Comparison of ENCODE assay signal across 8 mouse cellular contexts in genomic region chr9:64960117-64960977, GRCm38 (mm10). TPM values are rescaled to one million over a fixed set of nuclear protein-coding genes. Genes with fewer than 3 reads are reported as not detected.
DNase-seq lines count a peak whose midpoint lies in the region; ATAC-seq and TF ChIP-seq lines count a peak whose summit lies in the region.

Ints14 (plus strand) TSS chr9:64960905.

- H3K36me3 ChIP-seq in CH12.LX (replicated peaks in 1 of 2; ENCODE audit: control insufficient read depth in 1 of 2, insufficient read depth in 1 of 2, low read length in 1 of 2): peaks cover 23 to 30% of the 10 kb centered on the region in 2 experiments
- H3K36me3 ChIP-seq in forebrain, embryonic 11.5 days (ENCODE audit: control insufficient read depth, insufficient read depth, low read length): peaks cover 3% of the 10 kb centered on the region; the same call in 1 of the 2 replicates
- H3K36me3 ChIP-seq in heart, embryonic 16.5 days (ENCODE audit: control insufficient read depth, insufficient read depth): peaks cover 15% of the 10 kb centered on the region
- peaks cover 25% of the 10 kb centered on the region for H3K36me3 ChIP-seq in liver, embryonic 15.5 days (replicated peaks)
- peaks cover 16% of the 10 kb centered on the region for H3K36me3 ChIP-seq in neural tube, embryonic 12.5 days

- H3K79me2 ChIP-seq in CH12.LX (replicated peaks; ENCODE audit: control insufficient read depth, extremely low read depth, insufficient read depth, poor library complexity, severe bottlenecking): peaks cover 12% of the 10 kb centered on the region

- H3K4me3 ChIP-seq in CH12.LX (replicated peaks in 1 of 3; ENCODE audit: low read depth in 2 of 3, low read length in 2 of 3, poor library complexity in 1 of 3): peak within 1 kb of the TSS; percentile 66 to 82 (median 68)
- peak within 1 kb of the TSS; percentile 65 for H3K4me3 ChIP-seq in forebrain, embryonic 11.5 days (ENCODE audit: low read depth, low read length)
- H3K4me3 ChIP-seq in heart, embryonic 16.5 days (ENCODE audit: low read length): peak within 1 kb of the TSS; percentile 71
- H3K4me3 ChIP-seq in liver, embryonic 15.5 days (replicated peaks): peak within 1 kb of the TSS; percentile 83
- H3K4me3 ChIP-seq in neural tube, embryonic 12.5 days: peak within 1 kb of the TSS; percentile 67

- peak; percentile 95 for DNase-seq in CH12.LX (ENCODE audit: extremely low read depth)
- DNase-seq in c-Kit-positive CD71-positive TER-119-negative erythroid progenitor cells, embryonic 14.5 days (ENCODE audit: low read depth): peak; percentile 97
- DNase-seq in forebrain, embryonic 11.5 days (ENCODE audit: low spot score): peak; percentile 98
- peak; percentile 95 to 97 for DNase-seq in kidney, postnatal 36 days
- peak; percentile 93 for DNase-seq in telencephalon, adult 2 months (ENCODE audit: low read depth, low spot score)

- no peak for TF ChIP-seq EP300 in CH12.LX (IDR thresholded peaks at IDR 0.05; ENCODE audit: low read length)

- H3K27me3 ChIP-seq in CH12.LX (replicated peaks): no peaks in the 10 kb centered on the region
- no peaks in the 10 kb centered on the region for H3K27me3 ChIP-seq in forebrain, embryonic 11.5 days (ENCODE audit: control insufficient read depth, insufficient read depth, low read length)
- H3K27me3 ChIP-seq in heart, embryonic 16.5 days (ENCODE audit: control insufficient read depth, insufficient read depth, low read length): no peaks in the 10 kb centered on the region
- H3K27me3 ChIP-seq in liver, embryonic 15.5 days: no peaks in the 10 kb centered on the region
- no peaks in the 10 kb centered on the region for H3K27me3 ChIP-seq in neural tube, embryonic 12.5 days (replicated peaks)

- 4% methylated on average over 29 of the region's 29 CpGs for WGBS in forebrain, embryonic 11.5 days
- 5% methylated on average over 29 of the region's 29 CpGs for WGBS in heart, embryonic 16.5 days
- WGBS in liver, embryonic 15.5 days (ENCODE audit: insufficient replicate concordance): 9% methylated on average over 29 of the region's 29 CpGs
- whole genome bisulfite sequencing in neural tube, embryonic 12.5 days: 5% methylated on average over 29 of the region's 29 CpGs

- peak; percentile 12 to 94; a peak in 2 of 4 replicates for TF ChIP-seq CTCF in CH12.LX (conservative IDR thresholded peaks at IDR 0.05 in 1 of 2, IDR thresholded peaks at IDR 0.05 in 1 of 2; ENCODE audit: low read depth in 2 of 2, low read length in 2 of 2)

- TF ChIP-seq POLR2A in CH12.LX (IDR thresholded peaks at IDR 0.05; ENCODE audit: low read depth, low read length): peak; percentile 97

- peaks cover 0 to 33% of the 10 kb centered on the region in 2 experiments; a peak in 2 of 4 replicates for H3K4me1 ChIP-seq in CH12.LX (ENCODE audit: control insufficient read depth in 1 of 2, insufficient read depth in 2 of 2)
- H3K4me1 ChIP-seq in forebrain, embryonic 11.5 days (replicated peaks; ENCODE audit: control insufficient read depth, insufficient read depth, low read length): peaks cover 6% of the 10 kb centered on the region
- H3K4me1 ChIP-seq in heart, embryonic 16.5 days (ENCODE audit: control insufficient read depth, insufficient read depth, low read length): peaks cover 10% of the 10 kb centered on the region
- peaks cover 31% of the 10 kb centered on the region for H3K4me1 ChIP-seq in liver, embryonic 15.5 days (replicated peaks)
- H3K4me1 ChIP-seq in neural tube, embryonic 12.5 days: peaks cover 7% of the 10 kb centered on the region

- peak within 1 kb of the TSS; percentile 33 for H3K4me2 ChIP-seq in CH12.LX (ENCODE audit: insufficient read depth, low read depth, poor library complexity, severe bottlenecking)
- peak within 1 kb of the TSS; percentile 48 for H3K4me2 ChIP-seq in forebrain, embryonic 11.5 days (ENCODE audit: low read depth, low read length, severe bottlenecking)
- peak within 1 kb of the TSS; percentile 72 for H3K4me2 ChIP-seq in heart, embryonic 16.5 days (ENCODE audit: low read depth, low read length)
- peak within 1 kb of the TSS; percentile 80 for H3K4me2 ChIP-seq in liver, embryonic 15.5 days
- H3K4me2 ChIP-seq in neural tube, embryonic 12.5 days (replicated peaks): peak within 1 kb of the TSS; percentile 67

- H3K9me3 ChIP-seq in CH12.LX (replicated peaks; ENCODE audit: low read length): no peaks in the 10 kb centered on the region
- H3K9me3 ChIP-seq in forebrain, embryonic 11.5 days (ENCODE audit: control insufficient read depth, low read length): no peaks in the 10 kb centered on the region
- no peaks in the 10 kb centered on the region for H3K9me3 ChIP-seq in heart, embryonic 16.5 days (replicated peaks; ENCODE audit: control insufficient read depth, low read length)
- H3K9me3 ChIP-seq in liver, embryonic 15.5 days (replicated peaks): no peaks in the 10 kb centered on the region
- H3K9me3 ChIP-seq in neural tube, embryonic 12.5 days: no peaks in the 10 kb centered on the region

- H3K27ac ChIP-seq in CH12.LX (ENCODE audit: insufficient read depth, low read depth): peak within 1 kb of the TSS; percentile 31
- peak within 1 kb of the TSS; percentile 55 for H3K27ac ChIP-seq in forebrain, embryonic 11.5 days (ENCODE audit: low read depth, low read length)
- peak within 1 kb of the TSS; percentile 88 for H3K27ac ChIP-seq in heart, embryonic 16.5 days (ENCODE audit: low read length)
- H3K27ac ChIP-seq in liver, embryonic 15.5 days (replicated peaks): peak within 1 kb of the TSS; percentile 90
- H3K27ac ChIP-seq in neural tube, embryonic 12.5 days: peak within 1 kb of the TSS; percentile 51

- in situ Hi-C loops in CH12.LX (cut with MboI; ENCODE audit: low pct_ligation_motif_present, low pct_unique_long_range_greater_than_20kb, low sequenced_read_pairs): no loop called here

- peak; percentile 96 for ATAC-seq in forebrain, embryonic 11.5 days (replicated peaks; ENCODE audit: low FRiP score)
- peak; percentile 96 for ATAC-seq in heart, embryonic 16.5 days (replicated peaks; ENCODE audit: extremely low read depth, insufficient read depth, low FRiP score)
- ATAC-seq in liver, embryonic 15.5 days (ENCODE audit: insufficient read depth): peak; percentile 96
- peak; percentile 96 for ATAC-seq in neural tube, embryonic 12.5 days (ENCODE audit: low FRiP score, low read depth)

- H3K9ac ChIP-seq in CH12.LX (ENCODE audit: insufficient read depth, low read depth): peak within 1 kb of the TSS; percentile 72
- H3K9ac ChIP-seq in forebrain, embryonic 11.5 days (ENCODE audit: low read length): peak within 1 kb of the TSS; percentile 87
- peak within 1 kb of the TSS; percentile 86 for H3K9ac ChIP-seq in heart, embryonic 16.5 days (ENCODE audit: low read length)
- H3K9ac ChIP-seq in liver, embryonic 15.5 days: peak within 1 kb of the TSS; percentile 91
- peak within 1 kb of the TSS; percentile 80 for H3K9ac ChIP-seq in neural tube, embryonic 12.5 days

- dilution Hi-C loops in CH12.LX (cut with MboI; ENCODE audit: extremely low pct_ligation_motif_present, extremely low pct_unique_long_range_greater_than_20kb, low sequenced_read_pairs): no loop called here

- TF ChIP-seq RAD21 in CH12.LX (IDR thresholded peaks at IDR 0.05; ENCODE audit: low read depth, low read length): peak; percentile 92

TF ChIP-seq in CH12.LX, 34 proteins besides CTCF, POLR2A, EP300 and RAD21 (continues in another document):
- TF ChIP-seq ZC3H11A (IDR thresholded peaks at IDR 0.05; ENCODE audit: low read depth, low read length): peak; percentile 30; the same call in 1 of the 2 replicates
- TF ChIP-seq E2F4 (IDR thresholded peaks at IDR 0.05; ENCODE audit: insufficient replicate concordance, low read depth, low read length): no peak
- 0 out of 2 replicates have a peak, but pooled peaks have one; percentile 10 for TF ChIP-seq ETS1 (conservative IDR thresholded peaks at IDR 0.05; ENCODE audit: low read depth, low read length)
- peak; percentile 74; the same call in 1 of the 2 replicates for TF ChIP-seq SIN3A (IDR thresholded peaks at IDR 0.05; ENCODE audit: low read length)
- TF ChIP-seq IRF4 (IDR thresholded peaks at IDR 0.05; ENCODE audit: low read depth, low read length): peak; percentile 76
- peak; percentile 82 for TF ChIP-seq ZMIZ1 (IDR thresholded peaks at IDR 0.05; ENCODE audit: low read depth, low read length)
- TF ChIP-seq PAX5 (IDR thresholded peaks at IDR 0.05; ENCODE audit: low read length): no peak
- peak; percentile 62 for TF ChIP-seq SMC3 (IDR thresholded peaks at IDR 0.05; ENCODE audit: low read depth, low read length)
- no peak for TF ChIP-seq ZNF384 (IDR thresholded peaks at IDR 0.05; ENCODE audit: low read depth, low read length)
- TF ChIP-seq TCF12 (IDR thresholded peaks at IDR 0.05; ENCODE audit: low read depth, low read length): peak; percentile 98
- peak; percentile 70; the same call in 1 of the 2 replicates for TF ChIP-seq POLR2AphosphoS2 (IDR thresholded peaks at IDR 0.05; ENCODE audit: low read depth, low read length)
- no peak for TF ChIP-seq USF1 (IDR thresholded peaks at IDR 0.05; ENCODE audit: low read depth, low read length)
- peak; percentile 86 for TF ChIP-seq NELFE (IDR thresholded peaks at IDR 0.05; ENCODE audit: low read depth, low read length)
- TF ChIP-seq KAT2A (IDR thresholded peaks at IDR 0.05; ENCODE audit: insufficient replicate concordance, low read length): peak; percentile 46; the same call in 1 of the 2 replicates
- TF ChIP-seq JUND (conservative IDR thresholded peaks at IDR 0.05; ENCODE audit: low read depth, low read length): no peak; the same call in 1 of the 2 replicates
- peak; percentile 1; the same call in 1 of the 2 replicates for TF ChIP-seq RCOR1 (conservative IDR thresholded peaks at IDR 0.05; ENCODE audit: low read depth, low read length)
- no peak for TF ChIP-seq NRF1 (IDR thresholded peaks at IDR 0.05; ENCODE audit: low read depth, low read length)
- TF ChIP-seq JUN (IDR thresholded peaks at IDR 0.05; ENCODE audit: insufficient read depth, low read depth, low read length): no peak
- peak; percentile 87 for TF ChIP-seq ELF1 (IDR thresholded peaks at IDR 0.05; ENCODE audit: low read depth, low read length)
- TF ChIP-seq MAFK (IDR thresholded peaks at IDR 0.05; ENCODE audit: insufficient replicate concordance, low read length): no peak
- TF ChIP-seq MYC (IDR thresholded peaks at IDR 0.05; ENCODE audit: low read depth, low read length): peak; percentile 49; the same call in 1 of the 2 replicates
- peak; percentile 43; the same call in 1 of the 2 replicates for TF ChIP-seq MXI1 (IDR thresholded peaks at IDR 0.05; ENCODE audit: low read depth, low read length)

RNA-seq across cellular contexts. Expression of gene Ints14, which starts in this region (rescaled TPM):
- total RNA-seq in CH12.LX (2012; rRNA removed) (30.1 and 38.2 TPM in 2 replicates), CH12.LX (2014; rRNA removed) (51.9 and 52.9 TPM in 2 replicates)
- polyA plus RNA-seq in CH12.LX (2012; ENCODE audit: insufficient read length, low read depth): 55.8 and 58.2 TPM in 2 replicates
- 74.1 and 77.0 TPM in 2 replicates for polyA plus RNA-seq in forebrain, embryonic 11.5 days (2014; fragmentation: Nextera tagmentation; extraction: Ambion mirVana)
- 36.0 and 38.8 TPM in 2 replicates for polyA plus RNA-seq in heart, embryonic 16.5 days (2015; fragmentation: Nextera tagmentation; extraction: Ambion mirVana)
- polyA plus RNA-seq in liver, embryonic 15.5 days (2015; fragmentation: Nextera tagmentation; extraction: Ambion mirVana): 20.8 and 21.0 TPM in 2 replicates
- 55.1 and 61.6 TPM in 2 replicates for polyA plus RNA-seq in neural tube, embryonic 12.5 days (2016; fragmentation: Nextera tagmentation; extraction: Ambion mirVana)

Comparison
In these comparisons a context has a peak if more than half of its experiments do, and no peak if none do; other contexts are left out.
1. Peak in every context shown above with its lines: DNase-seq, ATAC-seq, H3K4me3 ChIP-seq and H3K27ac ChIP-seq.
2. H3K27ac ChIP-seq: peak in every context shown above with its lines; median percentile 90 in liver, embryonic 15.5 days; 88 in heart, embryonic 16.5 days; 55 in forebrain, embryonic 11.5 days; 51 in neural tube, embryonic 12.5 days; 31 in CH12.LX.